Mouse (Mus musculus): ENCODE data around the gene Sbno2. TPM values are rescaled to one million over a fixed set of nuclear protein-coding genes. Genes with fewer than 3 reads are reported as not detected.
A peak's percentile ranks its signal among the peaks of the same experiment; 100 is the strongest.

The Sbno2 gene
- polyA plus RNA-seq, 1 experiment = 29.4 TPM

DNA sequence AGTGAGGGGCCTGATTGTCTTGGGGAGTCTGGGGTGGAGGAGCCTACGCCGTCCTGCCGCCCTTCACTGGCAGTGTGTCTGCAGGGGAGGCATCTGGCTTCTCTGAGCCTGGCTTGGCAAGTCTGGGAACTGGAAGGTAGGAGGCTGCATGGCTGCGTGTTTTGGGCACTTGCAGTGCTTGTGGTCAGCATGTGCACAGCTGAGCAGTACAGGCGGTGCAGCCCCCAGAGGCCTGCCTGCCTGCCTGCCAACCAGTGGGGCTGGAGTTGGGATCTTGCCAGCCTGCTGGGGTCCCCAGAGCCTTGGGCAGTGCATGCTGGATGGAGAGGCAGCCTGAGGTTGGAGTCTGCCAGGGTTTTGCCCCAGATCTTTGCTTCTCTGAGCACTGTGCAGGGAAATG is 42.3 kb downstream of the Sbno2 start:
- TF ChIP-seq MYOD1 (IDR thresholded peaks at IDR 0.05; ENCODE audit: control insufficient read depth, insufficient read length, low read depth) (no peak), MAX (IDR thresholded peaks at IDR 0.05) (no peak), CTCF (IDR thresholded peaks at IDR 0.05; ENCODE audit: control insufficient read depth, insufficient read depth, insufficient read length) (no peak), CEBPB (IDR thresholded peaks at IDR 0.05; ENCODE audit: low read depth) (no peak), USF1 (IDR thresholded peaks at IDR 0.05; ENCODE audit: low read depth) (no peak), MYOG (IDR thresholded peaks at IDR 0.05; ENCODE audit: control insufficient read depth, extremely low read depth, insufficient read length) (no peak), FOSL1 (IDR thresholded peaks at IDR 0.05; ENCODE audit: insufficient read depth, low read length, poor library complexity, severe bottlenecking) (no peak)
- Histone ChIP-seq H3ac (ENCODE audit: control insufficient read depth, insufficient read length, low read depth) (no peak overlapping the region), H3K27me3 (ENCODE audit: control insufficient read depth, insufficient read depth, insufficient read length) (no peaks in the 10 kb centered on the region), H3K79me3 (ENCODE audit: low read depth) (no peaks in the 10 kb centered on the region), H3K36me3 (ENCODE audit: control insufficient read depth, insufficient read depth) (peaks cover 68% of the 10 kb centered on the region), H3K79me2 (ENCODE audit: control insufficient read depth, insufficient read depth) (no peaks in the 10 kb centered on the region), H3K4me3 (ENCODE audit: insufficient read depth, poor library complexity, severe bottlenecking) (no peak overlapping the region)

DNA sequence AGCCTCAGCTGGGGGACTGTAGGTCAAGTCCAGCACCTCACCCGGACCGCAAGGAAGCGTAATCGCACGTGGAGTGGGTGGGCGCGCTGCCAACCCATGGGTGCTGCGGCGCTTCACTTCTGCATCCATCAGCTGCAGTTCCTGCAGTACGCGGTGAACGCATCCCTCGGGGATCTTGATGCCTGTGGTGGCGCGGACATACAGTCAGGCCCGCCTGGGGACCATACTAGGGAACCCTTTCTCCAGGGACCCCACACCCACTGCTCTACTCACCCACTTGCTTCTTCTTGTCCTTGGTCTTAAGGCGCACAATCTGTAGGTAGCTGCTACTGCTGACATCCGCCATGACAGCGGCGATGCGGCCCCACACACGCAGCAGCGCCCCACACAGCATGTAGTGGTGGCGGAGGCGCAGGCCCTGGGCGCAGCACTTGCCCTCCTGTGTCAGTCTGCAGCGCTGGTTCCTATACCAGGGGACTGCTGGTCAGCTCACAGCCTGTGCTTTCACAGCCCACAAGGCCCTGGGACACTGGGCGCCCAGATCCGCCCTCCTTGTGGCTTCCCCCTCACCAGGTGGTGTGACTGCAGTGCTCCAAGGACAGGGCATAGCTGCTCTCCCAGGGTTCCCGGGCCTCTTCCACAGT is 47.6 kb downstream of the Sbno2 start:
- Histone ChIP-seq H3K79me3 (ENCODE audit: low read depth) (peaks cover 26% of the 10 kb centered on the region), H3K36me3 (ENCODE audit: control insufficient read depth, insufficient read depth) (peaks cover 59% of the 10 kb centered on the region), H3K79me2 (ENCODE audit: control insufficient read depth, insufficient read depth) (peaks cover 26% of the 10 kb centered on the region), H3K4me3 (ENCODE audit: insufficient read depth, poor library complexity, severe bottlenecking) (no peak overlapping the region), H3K27me3 (ENCODE audit: control insufficient read depth, insufficient read depth, insufficient read length) (no peaks in the 10 kb centered on the region), H3ac (ENCODE audit: control insufficient read depth, insufficient read length, low read depth) (no peak overlapping the region)
- TF ChIP-seq MYOG (IDR thresholded peaks at IDR 0.05; ENCODE audit: control insufficient read depth, extremely low read depth, insufficient read length) (no peak), USF1 (IDR thresholded peaks at IDR 0.05; ENCODE audit: low read depth) (no peak), CTCF (IDR thresholded peaks at IDR 0.05; ENCODE audit: control insufficient read depth, insufficient read depth, insufficient read length) (no peak), MYOD1 (IDR thresholded peaks at IDR 0.05; ENCODE audit: control insufficient read depth, insufficient read length, low read depth) (no peak), CEBPB (IDR thresholded peaks at IDR 0.05; ENCODE audit: low read depth) (no peak), FOSL1 (IDR thresholded peaks at IDR 0.05; ENCODE audit: insufficient read depth, low read length, poor library complexity, severe bottlenecking) (no peak), MAX (IDR thresholded peaks at IDR 0.05) (no peak)

DNA sequence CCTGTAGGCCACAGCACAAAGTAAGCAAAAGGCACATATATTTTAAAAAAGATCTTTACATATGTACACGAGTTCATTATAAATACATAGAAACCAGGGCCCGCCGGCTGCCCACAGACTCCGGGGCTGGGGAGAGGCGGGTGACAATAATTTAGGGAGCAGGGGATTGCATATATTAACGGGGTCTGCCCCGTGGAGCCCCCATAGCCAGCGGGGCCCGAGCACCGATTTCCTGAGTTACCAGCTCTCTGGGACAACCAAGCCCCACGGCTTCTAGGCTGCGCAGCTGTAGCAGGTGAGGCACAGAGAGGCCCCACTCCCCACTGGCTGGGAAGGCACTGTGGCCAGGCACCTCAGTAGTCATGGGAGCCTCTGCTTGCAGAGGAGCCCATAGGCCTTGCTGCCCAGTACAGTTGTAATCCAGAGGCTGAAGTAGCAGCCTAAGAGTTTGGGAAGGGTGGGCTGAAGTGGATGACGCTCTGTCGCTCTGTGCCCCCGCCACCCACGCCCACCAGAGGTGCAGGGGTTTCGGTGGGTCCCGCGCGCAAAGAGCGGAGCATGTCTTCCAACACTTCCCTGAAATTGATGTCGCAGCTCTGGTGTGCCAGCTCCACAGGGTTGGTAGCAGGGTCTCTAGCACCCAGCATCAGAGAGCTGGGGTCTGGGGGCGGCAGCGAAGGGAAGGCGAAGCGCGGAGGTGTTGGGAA is 48.2 kb downstream of the Sbno2 start:
- H3K4me3 ChIP-seq (ENCODE audit: insufficient read depth, poor library complexity, severe bottlenecking) = no peak overlapping the region
- no peak for TF ChIP-seq USF1 (IDR thresholded peaks at IDR 0.05; ENCODE audit: low read depth)
- no peak for TF ChIP-seq CTCF (IDR thresholded peaks at IDR 0.05; ENCODE audit: control insufficient read depth, insufficient read depth, insufficient read length)
- no peak for TF ChIP-seq CEBPB (IDR thresholded peaks at IDR 0.05; ENCODE audit: low read depth)
- TF ChIP-seq MYOD1 (IDR thresholded peaks at IDR 0.05; ENCODE audit: control insufficient read depth, insufficient read length, low read depth) = no peak
- no peak for TF ChIP-seq MYOG (IDR thresholded peaks at IDR 0.05; ENCODE audit: control insufficient read depth, extremely low read depth, insufficient read length)
- TF ChIP-seq MAX (IDR thresholded peaks at IDR 0.05) = no peak
- TF ChIP-seq FOSL1 (IDR thresholded peaks at IDR 0.05; ENCODE audit: insufficient read depth, low read length, poor library complexity, severe bottlenecking) = no peak
- peaks cover 56% of the 10 kb centered on the region for H3K36me3 ChIP-seq (ENCODE audit: control insufficient read depth, insufficient read depth)
- H3K27me3 ChIP-seq (ENCODE audit: control insufficient read depth, insufficient read depth, insufficient read length) = no peaks in the 10 kb centered on the region
- peaks cover 26% of the 10 kb centered on the region for H3K79me2 ChIP-seq (ENCODE audit: control insufficient read depth, insufficient read depth)
- peaks cover 26% of the 10 kb centered on the region for H3K79me3 ChIP-seq (ENCODE audit: low read depth)
- H3ac ChIP-seq (ENCODE audit: control insufficient read depth, insufficient read length, low read depth) = no peak overlapping the region

DNA sequence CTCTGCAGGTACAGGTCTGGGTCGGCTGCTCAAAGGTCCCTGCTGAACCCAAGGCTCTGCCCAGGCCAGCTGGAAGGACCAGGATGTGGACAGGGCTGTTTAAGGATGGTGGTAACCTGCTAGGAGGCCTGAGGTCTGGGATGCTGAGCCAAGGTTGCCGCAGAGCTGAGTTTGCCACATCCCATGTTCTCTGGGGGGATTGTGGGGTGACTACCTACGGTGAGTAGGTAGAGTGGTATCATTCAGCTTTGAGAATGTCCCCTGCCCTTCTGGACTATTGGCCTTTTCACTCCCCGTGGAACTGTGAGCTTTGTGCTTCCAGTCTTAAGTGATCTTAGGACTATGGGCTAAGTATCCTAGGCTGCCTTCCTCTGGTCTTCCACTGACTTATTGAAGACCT is 48.9 kb downstream of the Sbno2 start:
- Histone ChIP-seq H3K79me2 (ENCODE audit: control insufficient read depth, insufficient read depth) (peaks cover 26% of the 10 kb centered on the region), H3K36me3 (ENCODE audit: control insufficient read depth, insufficient read depth) (peaks cover 50% of the 10 kb centered on the region), H3K79me3 (ENCODE audit: low read depth) (peaks cover 26% of the 10 kb centered on the region), H3K27me3 (ENCODE audit: control insufficient read depth, insufficient read depth, insufficient read length) (no peaks in the 10 kb centered on the region), H3ac (ENCODE audit: control insufficient read depth, insufficient read length, low read depth) (no peak overlapping the region), H3K4me3 (ENCODE audit: insufficient read depth, poor library complexity, severe bottlenecking) (no peak overlapping the region)
- no peak for TF ChIP-seq MYOD1 (IDR thresholded peaks at IDR 0.05; ENCODE audit: control insufficient read depth, insufficient read length, low read depth)
- no peak for TF ChIP-seq USF1 (IDR thresholded peaks at IDR 0.05; ENCODE audit: low read depth)
- TF ChIP-seq CTCF (IDR thresholded peaks at IDR 0.05; ENCODE audit: control insufficient read depth, insufficient read depth, insufficient read length) = no peak
- TF ChIP-seq MAX (IDR thresholded peaks at IDR 0.05) = no peak
- no peak for TF ChIP-seq MYOG (IDR thresholded peaks at IDR 0.05; ENCODE audit: control insufficient read depth, extremely low read depth, insufficient read length)
- TF ChIP-seq CEBPB (IDR thresholded peaks at IDR 0.05; ENCODE audit: low read depth) = no peak
- TF ChIP-seq FOSL1 (IDR thresholded peaks at IDR 0.05; ENCODE audit: insufficient read depth, low read length, poor library complexity, severe bottlenecking) = no peak

DNA sequence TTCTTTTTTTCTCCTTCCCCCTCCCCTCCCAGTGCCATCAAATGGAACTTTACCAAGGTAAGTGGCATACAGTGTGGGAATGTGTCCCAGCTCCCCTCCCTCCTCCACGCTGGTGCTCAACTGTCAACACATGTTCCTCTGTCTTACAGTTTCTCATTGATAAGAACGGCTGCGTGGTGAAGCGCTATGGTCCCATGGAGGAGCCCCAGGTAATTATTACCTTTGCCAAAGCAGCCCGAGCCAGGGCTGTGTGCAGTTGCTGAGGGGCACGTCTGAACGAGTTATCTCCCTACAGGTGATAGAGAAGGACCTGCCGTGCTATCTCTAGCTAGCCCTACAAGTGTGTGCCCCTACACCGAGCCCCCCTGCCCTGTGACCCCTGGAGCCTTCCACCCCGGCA is 49.5 kb downstream of the Sbno2 start:
- Histone ChIP-seq H3ac (ENCODE audit: control insufficient read depth, insufficient read length, low read depth) (no peak overlapping the region), H3K79me2 (ENCODE audit: control insufficient read depth, insufficient read depth) (peaks cover 26% of the 10 kb centered on the region), H3K79me3 (ENCODE audit: low read depth) (peaks cover 26% of the 10 kb centered on the region), H3K27me3 (ENCODE audit: control insufficient read depth, insufficient read depth, insufficient read length) (no peaks in the 10 kb centered on the region), H3K36me3 (ENCODE audit: control insufficient read depth, insufficient read depth) (peaks cover 45% of the 10 kb centered on the region), H3K4me3 (ENCODE audit: insufficient read depth, poor library complexity, severe bottlenecking) (peak overlapping the region; percentile 11)
- TF ChIP-seq CEBPB (IDR thresholded peaks at IDR 0.05; ENCODE audit: low read depth) (no peak), MAX (IDR thresholded peaks at IDR 0.05) (no peak), USF1 (IDR thresholded peaks at IDR 0.05; ENCODE audit: low read depth) (no peak), CTCF (IDR thresholded peaks at IDR 0.05; ENCODE audit: control insufficient read depth, insufficient read depth, insufficient read length) (no peak), MYOD1 (IDR thresholded peaks at IDR 0.05; ENCODE audit: control insufficient read depth, insufficient read length, low read depth) (no peak), FOSL1 (IDR thresholded peaks at IDR 0.05; ENCODE audit: insufficient read depth, low read length, poor library complexity, severe bottlenecking) (no peak), MYOG (IDR thresholded peaks at IDR 0.05; ENCODE audit: control insufficient read depth, extremely low read depth, insufficient read length) (no peak)
